Mouse (Mus musculus) bone marrow, adult 2 months (tissue): ENCODE results near the gene Vsx1. TPM values are rescaled to one million over a fixed set of nuclear protein-coding genes. Genes with fewer than 3 reads are reported as not detected.

ENCODE experiments used
- H3K27ac ChIP-seq: fragments of 200-500 bp; 2 replicates; pipeline ENCODE4 v1.5.1; 2012; ENCODE audit warnings: low read depth, mild to moderate bottlenecking, control low read depth, inconsistent platforms, low read length; ENCODE audit not compliant: control insufficient read depth, poor library complexity, insufficient read depth
- H3K4me1 ChIP-seq: fragments of 200-500 bp; 2 replicates; pipeline ENCODE4 v1.6.1; 2011; ENCODE audit warnings: low read length; ENCODE audit not compliant: control insufficient read depth, insufficient read depth
- H3K4me3 ChIP-seq: fragments of 200-500 bp; replicated peaks from 2 replicates; pipeline ENCODE3; 2011; ENCODE audit warnings: mild to moderate bottlenecking, low read depth, low read length, control low read depth; ENCODE audit not compliant: control insufficient read depth
- CTCF ChIP-seq: fragments of 200-500 bp; IDR thresholded peaks from 2 replicates; pipeline ENCODE4 v1.5.1; 2011; ENCODE audit warnings: low read length, control low read depth; ENCODE audit not compliant: control insufficient read depth, insufficient read depth
- POLR2A ChIP-seq: fragments of 200-500 bp; IDR thresholded peaks from 2 replicates; pipeline ENCODE4 v1.6.1; 2011; ENCODE audit warnings: low read depth, mild to moderate bottlenecking, control low read depth, low read length, borderline replicate concordance; ENCODE audit not compliant: control insufficient read depth
- WGBS: fragments of 180-500 bp; shearing (Covaris S2); methylation state at CpG from one replicate; pipeline ENCODE4 v1.1.7; 2018; 5-methylcytosine and 5-hydroxymethylcytosine counted together
- polyA plus RNA-seq: library from polyadenylated mRNA; stranded (reverse); fragments of >200 nt; gene quantifications from 2 replicates; pipeline ENCODE4 v1.2.4, GENCODE M21; 2011; ENCODE audit warnings: low replicate concordance; ENCODE audit not compliant: missing spikeins, insufficient read depth, insufficient read length

Vsx1 gene
- polyA plus RNA-seq, 1 experiment = 0.80 TPM

DNA sequence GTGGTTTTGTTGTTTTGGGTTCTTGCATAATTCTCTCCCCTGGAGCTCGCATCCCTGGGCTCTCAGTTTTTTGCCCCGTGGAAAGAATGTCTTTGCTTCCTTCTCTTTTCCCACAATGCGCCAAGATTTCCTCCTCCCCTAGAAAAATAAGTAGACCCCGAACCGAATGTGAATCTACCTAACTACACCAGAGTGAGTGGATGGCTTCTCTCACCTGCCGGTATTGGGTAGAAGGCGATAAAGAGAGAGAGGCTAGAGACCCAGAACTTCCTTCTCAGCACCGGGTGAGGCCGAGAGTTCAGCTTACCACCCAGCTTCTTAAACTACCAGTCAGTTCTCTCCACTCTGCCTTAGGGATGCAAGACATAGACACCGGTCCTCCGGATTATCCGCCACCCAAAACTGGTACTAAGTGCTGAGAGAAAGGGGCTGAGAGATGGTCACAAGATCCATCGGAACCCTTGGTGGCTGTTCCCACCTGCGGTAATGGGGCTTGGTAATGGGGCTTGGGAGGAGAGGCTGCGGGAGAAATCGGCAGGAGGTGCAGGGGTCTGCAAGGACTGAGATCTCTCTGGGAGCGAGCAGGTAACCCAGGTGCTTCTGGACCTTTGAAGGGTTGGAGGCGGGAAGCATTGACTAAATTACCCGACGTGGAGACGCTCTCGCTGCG, 1.2 kb downstream of the Vsx1 start:
- H3K27ac ChIP-seq = no peak overlapping the region
- TF ChIP-seq POLR2A (no peak), CTCF (no peak)
- 5% methylated on average over 23 of the region's 23 CpGs for WGBS
- H3K4me1 ChIP-seq = no peaks in the 10 kb centered on the region
- H3K4me3 ChIP-seq = no peak overlapping the region

GRCm38 (mm10) chr2:150685389-150685788, 3.8 kb downstream of the Vsx1 start:
- no peaks in the 10 kb centered on the region for H3K4me1 ChIP-seq
- no peak overlapping the region for H3K27ac ChIP-seq
- no peak overlapping the region for H3K4me3 ChIP-seq
- TF ChIP-seq POLR2A (no peak), CTCF (no peak)
- WGBS = 85% methylated on average over 9 of the region's 9 CpGs

DNA sequence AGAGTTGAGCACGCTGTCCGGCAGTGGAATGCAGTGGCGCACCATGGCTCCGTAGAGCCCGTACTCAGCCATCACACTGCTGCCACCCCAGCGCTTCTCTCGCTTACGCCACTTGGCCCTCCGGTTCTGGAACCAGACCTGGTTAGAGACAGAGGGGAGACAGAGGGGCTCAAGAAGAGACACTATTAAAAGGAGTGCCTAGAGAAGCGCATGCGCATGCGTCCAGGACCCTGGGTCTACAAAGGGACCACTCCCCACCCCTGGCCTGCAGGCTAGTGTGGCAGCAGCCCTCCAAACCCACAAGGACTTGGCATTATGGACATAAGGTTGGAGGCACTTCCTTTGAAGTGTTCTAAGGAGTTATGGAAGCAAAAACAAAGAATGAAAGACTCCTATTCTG, 4.7 kb downstream of the Vsx1 start:
- WGBS = 89% methylated on average over 12 of the region's 12 CpGs
- no peak overlapping the region for H3K27ac ChIP-seq
- no peaks in the 10 kb centered on the region for H3K4me1 ChIP-seq
- no peak overlapping the region for H3K4me3 ChIP-seq
- TF ChIP-seq CTCF (no peak), POLR2A (no peak)

- TF ChIP-seq POLR2A = no peak
- TF ChIP-seq CTCF = no peak
- Histone ChIP-seq H3K27ac (no peak overlapping the region), H3K4me1 (no peaks in the 10 kb centered on the region), H3K4me3 (no peak overlapping the region)
- 34% methylated on average over 4 of the region's 4 CpGs for WGBS
Measured at GRCm38 (mm10) chr2:150681581-150681980, 7.6 kb downstream of the Vsx1 start.

DNA sequence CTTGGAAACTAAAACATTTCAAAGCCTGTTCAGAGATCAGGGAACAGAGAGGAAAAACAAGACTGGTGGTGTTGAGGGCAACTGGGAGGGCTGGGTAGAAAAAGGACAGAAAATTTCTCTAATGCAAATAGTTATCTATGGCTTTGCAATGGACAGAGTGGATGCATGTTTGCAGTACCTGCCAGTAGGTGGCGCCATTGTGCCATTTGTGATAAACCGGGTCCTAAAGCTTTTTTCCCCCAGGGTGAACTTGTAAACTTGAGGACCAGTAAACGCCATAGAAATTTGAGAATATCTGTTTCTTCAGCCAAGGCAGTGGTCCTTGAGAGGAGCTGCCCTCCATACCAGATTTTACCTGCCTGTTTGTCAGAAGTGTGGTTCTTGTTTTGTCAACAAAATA, 10.8 kb downstream of the Vsx1 start:
- TF ChIP-seq POLR2A (no peak), CTCF (peak; percentile 76)
- Histone ChIP-seq H3K4me3 (no peak overlapping the region), H3K27ac (no peak overlapping the region), H3K4me1 (peaks cover 3% of the 10 kb centered on the region)
- WGBS = under 1% methylated on average over 3 of the region's 3 CpGs

DNA sequence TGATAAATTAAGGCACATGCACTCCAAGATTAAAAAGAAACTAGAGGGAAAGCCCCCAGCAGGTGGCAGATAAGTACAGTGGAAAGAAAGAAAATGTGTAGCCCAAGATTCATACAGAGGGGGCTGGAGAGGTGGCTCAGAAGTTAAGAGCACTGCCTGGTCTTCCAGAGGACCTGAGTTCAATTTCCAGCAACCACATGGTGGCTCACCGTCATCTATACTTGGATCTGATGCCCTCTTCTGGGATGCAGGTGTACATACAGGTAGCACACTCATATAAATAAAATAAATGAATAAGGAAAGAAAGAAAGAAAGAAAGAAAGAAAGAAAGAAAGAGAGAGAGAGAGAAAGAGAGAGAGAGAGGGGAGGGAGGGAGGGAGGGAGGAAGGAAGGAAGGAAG, 13.6 kb downstream of the Vsx1 start:
- peaks cover 4% of the 10 kb centered on the region for H3K4me1 ChIP-seq
- no peak overlapping the region for H3K27ac ChIP-seq
- H3K4me3 ChIP-seq = no peak overlapping the region
- 6% methylated on average over 1 of the region's 1 CpGs for WGBS
- TF ChIP-seq POLR2A (no peak), CTCF (no peak)

GRCm38 (mm10) chr2:150674900-150675299, 14.3 kb downstream of the Vsx1 start:
- Histone ChIP-seq H3K4me1 (peaks cover 4% of the 10 kb centered on the region), H3K27ac (peak overlapping the region; percentile 58), H3K4me3 (no peak overlapping the region)
- WGBS = 2% methylated on average over 2 of the region's 2 CpGs
- peak; percentile 51 for TF ChIP-seq CTCF
- no peak for TF ChIP-seq POLR2A

DNA sequence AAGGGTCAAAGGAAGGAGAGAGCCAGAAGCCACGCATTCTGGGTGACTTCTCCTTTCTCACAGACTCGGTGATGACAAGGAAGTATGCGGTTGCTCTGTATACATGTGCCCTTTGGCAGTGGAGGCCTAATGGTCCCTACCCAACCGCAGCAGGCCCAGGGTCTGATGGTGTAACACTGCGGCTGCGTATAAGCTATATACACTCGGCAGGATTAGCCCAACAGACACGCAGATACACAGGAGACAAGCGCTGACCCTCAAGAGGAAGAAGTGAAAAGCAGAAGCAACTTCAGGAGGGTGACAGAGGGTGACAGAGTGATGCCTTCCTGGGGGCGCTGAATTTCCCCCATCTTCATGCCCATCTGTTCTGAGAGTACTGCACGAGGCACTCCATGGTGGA, 15.2 kb downstream of the Vsx1 start:
- Histone ChIP-seq H3K27ac (peak overlapping the region; percentile 58), H3K4me1 (peaks cover 9% of the 10 kb centered on the region), H3K4me3 (no peak overlapping the region)
- TF ChIP-seq POLR2A = no peak
- no peak for TF ChIP-seq CTCF
- 7% methylated on average over 11 of the region's 11 CpGs for WGBS

GRCm38 (mm10) chr2:150671609-150672290, 17.4 kb downstream of the Vsx1 start:
- TF ChIP-seq POLR2A (no peak), CTCF (no peak)
- WGBS = 48% methylated on average over 8 of the region's 8 CpGs
- Histone ChIP-seq H3K4me3 (no peak overlapping the region), H3K4me1 (peaks cover 9% of the 10 kb centered on the region), H3K27ac (no peak overlapping the region)
